Mouse (Mus musculus) granulocyte monocyte progenitor cell, adult 5-6 weeks (primary cell): Measurements from ENCODE around the gene Adck2. TPM values are rescaled to one million over a fixed set of nuclear protein-coding genes. Genes with fewer than 3 reads are reported as not detected.

Experiments used
- ATAC-seq: replicated peaks from 2 replicates; pipeline ENCODE4 v1.8.0; 2016; ENCODE audit warnings: mild to moderate bottlenecking, moderate TSS enrichment, inconsistent platforms; ENCODE audit not compliant: poor library complexity, severe bottlenecking
- total RNA-seq, 2 experiments: library from RNA; stranded (forward) in 1 of 2; stranded (reverse) in 1 of 2; fragments of 200-712, 200-1000 nt in 1 of 2; fragments of >200 nt in 1 of 2; fragmentation: Nextera tagmentation in 1 of 2; gene quantifications; 2 replicates each; pipeline ENCODE4 v1.2.3; 2014 to 2017

Adck2 gene
- total RNA-seq, 2 experiments from 2014 or later, result 9.7 to 11.6 TPM

DNA sequence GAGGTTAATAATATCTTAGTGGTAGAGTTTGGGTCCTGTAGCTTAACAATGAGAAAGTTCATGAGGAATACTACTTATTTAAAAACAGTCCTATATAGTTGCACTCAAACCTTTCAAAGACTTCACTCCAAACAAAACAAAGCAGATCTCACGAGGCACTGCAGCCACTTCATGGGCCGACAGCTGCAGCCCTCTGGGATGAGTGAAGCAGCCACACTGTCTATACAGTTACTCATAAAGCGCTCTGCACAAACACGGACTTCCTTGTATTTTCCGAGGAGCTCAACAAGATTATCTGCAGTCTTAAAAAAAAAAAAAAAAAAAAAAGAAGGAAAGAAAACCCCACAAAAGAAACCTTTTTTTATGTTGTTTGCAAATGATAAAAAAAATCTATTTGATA is 33.7 kb downstream of the Adck2 start:
- ATAC-seq, result no peak

DNA sequence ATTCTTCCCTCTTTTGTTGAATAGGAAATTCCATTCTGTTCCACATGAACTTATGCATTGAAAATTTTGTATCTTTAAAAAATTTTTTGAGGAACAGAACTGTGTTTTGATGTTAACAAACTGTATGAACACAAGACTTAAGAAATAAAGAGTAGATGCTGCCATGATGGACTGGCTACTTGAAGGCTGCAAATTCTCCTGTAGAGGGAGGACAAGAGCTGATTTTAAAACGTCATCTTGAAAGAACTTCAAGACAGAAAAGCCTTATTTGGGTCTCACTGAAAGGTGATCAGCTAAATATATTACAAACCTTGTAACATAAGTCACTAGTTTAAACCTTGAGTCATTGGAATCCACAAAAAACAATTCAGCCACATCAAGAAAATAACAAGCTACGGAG is 36.5 kb downstream of the Adck2 start:
- ATAC-seq, result no peak

DNA sequence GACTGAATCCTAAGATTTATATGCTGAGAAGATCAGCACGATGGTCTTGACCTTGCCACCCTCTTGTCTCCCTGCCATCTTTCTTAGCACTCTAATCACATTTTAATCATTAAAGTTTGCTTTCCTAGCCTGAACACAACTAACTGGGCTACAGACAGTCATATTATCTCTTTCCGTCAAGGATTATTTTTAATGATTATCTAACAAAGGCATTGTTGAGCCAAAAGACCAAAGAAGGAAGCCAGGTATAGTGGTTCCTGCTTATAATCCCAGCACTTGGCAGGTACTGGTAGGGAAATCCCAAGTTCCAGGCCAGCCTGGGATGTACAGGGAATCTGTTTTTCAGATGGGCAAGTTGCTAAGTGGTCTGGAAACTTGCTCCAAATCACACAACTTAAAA is 37.6 kb downstream of the Adck2 start:
- no peak for ATAC-seq

Other genes with a start within 250 kb of the Adck2 start
- 0.88 TPM in 1 of 2 replicates, not detected in the other for gene Slc37a3, start 196.2 kb upstream of the Adck2 start, total RNA-seq (2014; fragmentation: Nextera tagmentation)
- gene Slc37a3, start 196.2 kb upstream of the Adck2 start, total RNA-seq (2017), result 0.26 and 0.41 TPM in 2 replicates
- 1.4 TPM in 1 of 2 replicates, not detected in the other for gene Rab19, start 192.7 kb upstream of the Adck2 start, total RNA-seq (2014; fragmentation: Nextera tagmentation)
- 0.26 TPM in 1 of 2 replicates, not detected in the other for gene Rab19, start 192.7 kb upstream of the Adck2 start, total RNA-seq (2017)
- gene Mkrn1, start 153.4 kb upstream of the Adck2 start, total RNA-seq (2014; fragmentation: Nextera tagmentation), result 35.5 and 43.6 TPM in 2 replicates
- gene Mkrn1, start 153.4 kb upstream of the Adck2 start, total RNA-seq (2017), result 27.1 and 32.9 TPM in 2 replicates
- gene Dennd2a, start 16.0 kb upstream of the Adck2 start, total RNA-seq (2014; fragmentation: Nextera tagmentation), result 0.13 TPM in 1 of 2 replicates, not detected in the other
- gene Dennd2a, start 16.0 kb upstream of the Adck2 start, total RNA-seq (2017), result 0.15 and 0.52 TPM in 2 replicates
- gene Gm42420, start 11.9 kb downstream of the Adck2 start, total RNA-seq (2014; fragmentation: Nextera tagmentation), result 2.4 and 4.0 TPM in 2 replicates
- gene Gm42420, start 11.9 kb downstream of the Adck2 start, total RNA-seq (2017), result 0.90 and 1.4 TPM in 2 replicates
- 165 and 172 TPM in 2 replicates for gene Ndufb2, start 18.7 kb downstream of the Adck2 start, total RNA-seq (2014; fragmentation: Nextera tagmentation)
- gene Ndufb2, start 18.7 kb downstream of the Adck2 start, total RNA-seq (2017), result 93.4 and 107 TPM in 2 replicates
- 25.1 and 29.1 TPM in 2 replicates for gene Braf, start 151.6 kb downstream of the Adck2 start, total RNA-seq (2014; fragmentation: Nextera tagmentation)
- gene Braf, start 151.6 kb downstream of the Adck2 start, total RNA-seq (2017), result 24.1 and 28.7 TPM in 2 replicates
- 107 and 122 TPM in 2 replicates for gene Mrps33, start 237.1 kb downstream of the Adck2 start, total RNA-seq (2014; fragmentation: Nextera tagmentation)
- 55.8 and 64.7 TPM in 2 replicates for gene Mrps33, start 237.1 kb downstream of the Adck2 start, total RNA-seq (2017)